Mouse (Mus musculus) thymus, adult 2 months (tissue): ENCODE measurements around the gene Gm26661. TPM values are rescaled to one million over a fixed set of nuclear protein-coding genes. Genes with fewer than 3 reads are reported as not detected.

ENCODE experiments used
- DNase-seq: peaks from one replicate; pipeline ENCODE4 v3.0.0; 2021
- H3K27ac ChIP-seq: fragments of 200-500 bp; 2 replicates; pipeline ENCODE4 v1.5.1; 2012; ENCODE audit warnings: low read length, control low read depth; ENCODE audit not compliant: control insufficient read depth, insufficient read depth
- H3K27me3 ChIP-seq: fragments of 200-500 bp; 2 replicates; pipeline ENCODE4 v1.6.1; 2012; ENCODE audit warnings: mild to moderate bottlenecking, low read length, moderate library complexity, mixed read lengths; ENCODE audit not compliant: control insufficient read depth, insufficient read depth
- H3K36me3 ChIP-seq: fragments of 200-500 bp; 2 replicates; pipeline ENCODE4 v1.6.1; 2012; ENCODE audit warnings: mild to moderate bottlenecking, low read length, moderate library complexity; ENCODE audit not compliant: control insufficient read depth, insufficient read depth
- H3K4me1 ChIP-seq: fragments of 200-500 bp; replicated peaks from 2 replicates; pipeline ENCODE4 v1.6.1; 2012; ENCODE audit warnings: low read length; ENCODE audit not compliant: control insufficient read depth, insufficient read depth
- H3K4me3 ChIP-seq: fragments of 200-500 bp; 2 replicates; pipeline ENCODE4 v1.5.1; 2012; ENCODE audit warnings: mild to moderate bottlenecking, low read length, control low read depth, moderate library complexity; ENCODE audit not compliant: control insufficient read depth, insufficient read depth
- CTCF ChIP-seq: fragments of 200-500 bp; IDR thresholded peaks from 2 replicates; pipeline ENCODE4 v1.5.1; 2012; ENCODE audit warnings: mild to moderate bottlenecking, control low read depth, low read length, moderate library complexity, borderline replicate concordance; ENCODE audit not compliant: control insufficient read depth, poor library complexity, insufficient read depth; ENCODE audit errors: extremely low read depth
- POLR2A ChIP-seq: fragments of 200-500 bp; IDR thresholded peaks from 2 replicates; pipeline ENCODE4 v1.6.1; 2012; ENCODE audit warnings: mild to moderate bottlenecking, low read length, control low read depth, moderate library complexity; ENCODE audit not compliant: control insufficient read depth, poor library complexity, insufficient read depth; ENCODE audit errors: extremely low read depth
- WGBS: fragments of 180-500 bp; shearing (Covaris S2); methylation state at CpG from one replicate; pipeline ENCODE4 v1.1.7; 2018; 5-methylcytosine and 5-hydroxymethylcytosine counted together
- polyA plus RNA-seq: library from polyadenylated mRNA; depleted of rRNA; stranded (reverse); fragments of >200 nt; gene quantifications from 2 replicates; pipeline ENCODE4 v1.2.3, GENCODE M21; 2012

Gm26661 gene
- polyA plus RNA-seq, 1 experiment, result not detected

DNA sequence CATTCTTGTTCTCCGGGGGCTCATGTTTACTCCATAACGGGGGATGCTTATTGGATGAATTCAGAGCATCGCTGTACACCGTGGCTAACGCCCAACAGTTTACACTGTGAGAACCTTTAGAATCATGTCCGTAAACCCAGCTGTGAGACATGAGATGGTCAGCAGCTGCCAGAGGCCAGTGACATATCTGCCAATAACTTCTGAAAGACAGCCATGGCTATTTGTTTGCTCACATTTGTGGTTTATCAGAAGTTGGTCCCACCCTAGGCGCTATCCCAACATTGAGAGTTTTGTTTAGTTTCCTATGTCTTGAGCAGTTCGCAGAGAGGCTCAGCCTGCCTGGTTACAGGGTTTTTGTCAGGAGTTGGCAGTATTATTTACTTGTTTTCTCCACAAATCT, 30.0 kb downstream of the Gm26661 start:
- peaks cover 5% of the 10 kb centered on the region; the same call in 1 of the 2 replicates for H3K27me3 ChIP-seq
- no peak overlapping the region for H3K4me3 ChIP-seq
- WGBS, result 94% methylated on average over 8 of the region's 8 CpGs
- peaks cover 14% of the 10 kb centered on the region for H3K4me1 ChIP-seq
- H3K36me3 ChIP-seq, result no peaks in the 10 kb centered on the region
- TF ChIP-seq CTCF (no peak), POLR2A (no peak)
- DNase-seq, result no peak
- no peak overlapping the region for H3K27ac ChIP-seq

DNA sequence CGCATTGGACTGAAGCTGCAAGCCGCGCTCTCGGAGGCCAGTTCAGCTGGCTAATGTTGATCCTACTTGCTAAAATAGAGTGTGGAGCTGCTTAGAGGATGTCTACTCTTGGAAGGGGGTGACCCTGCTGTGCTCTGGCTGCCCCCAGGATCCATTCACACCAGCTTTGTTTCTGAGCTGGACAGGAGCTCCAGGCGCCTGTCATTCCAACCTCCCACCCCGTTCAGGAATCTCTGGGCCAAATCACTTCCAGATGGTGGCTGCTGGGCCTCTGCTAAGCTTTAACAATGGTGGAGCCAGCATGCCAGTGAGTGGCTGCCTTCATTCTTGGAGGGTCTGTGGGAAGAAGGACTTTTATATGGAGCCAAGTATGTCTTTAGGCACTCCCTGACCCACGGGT, 31.3 kb downstream of the Gm26661 start:
- H3K27ac ChIP-seq, result no peak overlapping the region
- 92% methylated on average over 7 of the region's 7 CpGs for WGBS
- no peak overlapping the region for H3K4me3 ChIP-seq
- DNase-seq, result no peak
- H3K4me1 ChIP-seq, result peaks cover 14% of the 10 kb centered on the region
- H3K27me3 ChIP-seq, result peaks cover 5% of the 10 kb centered on the region; the same call in 1 of the 2 replicates
- no peak for TF ChIP-seq CTCF
- TF ChIP-seq POLR2A, result no peak
- no peaks in the 10 kb centered on the region for H3K36me3 ChIP-seq

- H3K27me3 ChIP-seq, result no peaks in the 10 kb centered on the region
- no peak overlapping the region for H3K4me3 ChIP-seq
- no peaks in the 10 kb centered on the region for H3K36me3 ChIP-seq
- TF ChIP-seq POLR2A (no peak), CTCF (no peak)
- DNase-seq, result no peak
- WGBS, result 89% methylated on average over 8 of the region's 8 CpGs
- no peak overlapping the region for H3K27ac ChIP-seq
- H3K4me1 ChIP-seq, result no peaks in the 10 kb centered on the region
These were observed 33.4 kb downstream of the Gm26661 start for GRCm38 (mm10) chr14:7824651-7825268.

GRCm38 (mm10) chr14:7826151-7826937, 35.0 kb downstream of the Gm26661 start:
- Histone ChIP-seq H3K4me1 (no peaks in the 10 kb centered on the region), H3K27ac (no peak overlapping the region), H3K4me3 (no peak overlapping the region), H3K27me3 (no peaks in the 10 kb centered on the region), H3K36me3 (no peaks in the 10 kb centered on the region)
- 58% methylated on average over 10 of the region's 10 CpGs for WGBS
- DNase-seq, result no peak
- no peak for TF ChIP-seq POLR2A
- no peak for TF ChIP-seq CTCF

DNA sequence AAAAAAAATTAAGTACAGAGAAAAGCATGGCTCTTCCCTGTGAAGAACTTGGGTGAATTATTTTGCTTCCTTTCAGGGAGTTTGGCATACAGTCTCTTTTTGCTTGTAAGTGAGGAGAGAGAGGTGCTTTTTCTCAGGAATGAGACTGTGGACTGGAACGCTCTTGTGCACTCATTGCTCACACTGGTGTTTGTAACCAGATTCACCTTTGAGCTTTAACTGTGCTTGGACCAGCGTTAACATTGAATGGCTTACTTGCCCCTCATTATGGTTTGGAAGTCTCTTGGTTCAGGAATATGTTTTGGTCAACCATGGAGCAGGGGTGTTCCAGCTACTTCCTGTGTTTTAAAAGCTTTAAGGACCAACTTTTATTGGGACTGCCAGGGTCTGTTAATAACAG, 37.8 kb downstream of the Gm26661 start:
- Histone ChIP-seq H3K27ac (no peak overlapping the region), H3K36me3 (no peaks in the 10 kb centered on the region), H3K4me1 (peaks cover 10% of the 10 kb centered on the region), H3K4me3 (no peak overlapping the region), H3K27me3 (no peaks in the 10 kb centered on the region)
- TF ChIP-seq POLR2A (no peak), CTCF (no peak)
- DNase-seq, result no peak
- WGBS, result 95% methylated on average over 2 of the region's 2 CpGs

DNA sequence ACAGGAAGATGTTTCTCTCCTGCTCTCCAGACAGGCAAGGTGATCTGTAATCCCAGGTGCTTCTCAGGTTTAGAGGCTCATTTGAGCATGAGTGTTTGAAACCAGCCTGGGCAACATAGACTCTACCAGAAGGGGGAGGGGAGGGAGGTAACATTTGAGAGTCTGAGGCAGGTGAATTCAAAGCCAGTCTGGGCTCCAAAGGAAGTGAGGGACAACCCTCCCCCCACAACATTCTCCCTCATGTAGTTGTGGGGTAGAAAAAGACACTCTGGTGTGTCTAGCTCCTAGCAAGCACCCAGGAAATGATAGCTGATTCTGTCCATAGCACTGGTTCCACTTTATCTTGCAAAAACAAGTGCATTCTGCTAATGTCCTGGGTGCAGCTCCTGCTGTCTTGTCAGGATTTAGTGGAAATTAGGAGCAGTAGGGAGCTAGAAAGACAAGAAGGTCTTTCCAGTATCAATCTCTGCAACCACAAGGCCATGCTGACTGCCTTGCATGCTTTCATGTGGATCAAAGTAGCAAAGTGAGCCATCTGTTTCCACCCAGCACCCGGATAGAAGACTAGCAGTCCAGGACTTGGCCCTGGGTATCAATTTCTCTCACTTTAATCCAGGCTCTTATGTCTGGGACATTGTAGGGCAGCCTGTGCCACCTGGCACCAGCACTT, 40.5 kb downstream of the Gm26661 start:
- H3K27ac ChIP-seq, result no peak overlapping the region
- DNase-seq, result no peak
- H3K27me3 ChIP-seq, result no peaks in the 10 kb centered on the region
- H3K4me1 ChIP-seq, result peaks cover 10% of the 10 kb centered on the region
- no peaks in the 10 kb centered on the region for H3K36me3 ChIP-seq
- 11% methylated on average over 1 of the region's 1 CpGs for WGBS
- H3K4me3 ChIP-seq, result no peak overlapping the region
- no peak for TF ChIP-seq POLR2A
- TF ChIP-seq CTCF, result no peak

GRCm38 (mm10) chr14:7832440-7832783, 41.0 kb downstream of the Gm26661 start:
- TF ChIP-seq POLR2A (no peak), CTCF (no peak)
- WGBS, result 96% methylated on average over 5 of the region's 5 CpGs
- Histone ChIP-seq H3K4me1 (peaks cover 10% of the 10 kb centered on the region), H3K27ac (no peak overlapping the region), H3K4me3 (no peak overlapping the region), H3K36me3 (no peaks in the 10 kb centered on the region), H3K27me3 (no peaks in the 10 kb centered on the region)
- no peak for DNase-seq
